Mouse (Mus musculus) frontal cortex, adult 2 months (tissue): ENCODE data around the gene Tle6. TPM values are rescaled to one million over a fixed set of nuclear protein-coding genes. Genes with fewer than 3 reads are reported as not detected.

Source experiments
- DNase-seq, 2 experiments: peaks; one replicate each; pipeline ENCODE4 v3.0.0; 2022; ENCODE audit warnings: low spot score in 1 of 2; ENCODE audit errors: extremely low spot score in 1 of 2
- polyA plus RNA-seq: library from polyadenylated mRNA; depleted of rRNA; stranded (reverse); fragments of >200 nt; gene quantifications from 2 replicates; pipeline ENCODE4 v1.2.3, GENCODE M21; 2012

Gene Tle6
- polyA plus RNA-seq, 1 experiment, result 12.8 TPM

GRCm38 (mm10) chr10:81565257-81566228 is 35.3 kb downstream of the Tle6 start:
- DNase-seq, result no peak

- peak in 1 of 2 experiments; percentile 74 for DNase-seq
These were observed 36.1 kb downstream of the Tle6 start for GRCm38 (mm10) chr10:81564734-81565133.

DNA sequence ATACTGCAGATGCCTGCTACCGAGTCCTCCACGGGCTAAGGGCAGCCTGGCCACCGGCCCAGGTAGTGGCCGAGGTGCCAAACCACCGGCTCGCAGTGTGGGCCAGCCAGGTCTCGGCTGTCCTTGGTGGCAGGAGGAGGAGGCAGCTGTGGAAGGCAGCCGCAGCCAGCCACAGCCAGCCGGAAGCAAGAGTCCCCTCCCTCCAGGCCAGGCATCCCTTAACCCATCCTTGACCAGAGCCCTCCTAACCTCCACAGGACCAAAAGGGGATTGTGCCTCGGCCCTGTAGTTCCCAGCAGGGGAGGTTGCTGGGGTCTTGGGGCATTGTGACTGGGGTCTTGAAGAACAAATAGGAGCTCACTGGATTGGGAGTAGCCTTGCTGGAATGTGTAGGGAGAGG is 36.7 kb downstream of the Tle6 start:
- DNase-seq, result no peak

DNA sequence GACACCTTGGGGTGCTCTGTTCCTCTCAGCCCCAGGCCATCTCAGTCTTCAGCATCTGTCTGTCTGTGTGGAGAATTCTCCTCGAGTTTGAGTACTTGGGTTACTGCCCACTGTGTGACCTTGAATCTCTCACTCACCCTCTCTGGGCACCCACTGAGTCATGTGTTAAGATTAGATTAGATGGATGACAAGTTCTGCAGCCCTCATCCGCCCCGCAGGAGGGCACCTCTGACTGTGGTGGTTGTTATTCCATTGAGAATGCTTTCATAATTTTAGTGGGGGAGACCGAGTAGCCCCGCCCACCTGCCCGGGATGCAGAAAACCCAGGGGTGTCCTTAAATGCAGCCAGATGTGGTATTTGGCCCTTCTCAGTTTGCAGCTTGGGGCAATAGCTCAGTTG is 37.4 kb downstream of the Tle6 start:
- DNase-seq, result no peak

GRCm38 (mm10) chr10:81562411-81562810 is 38.5 kb downstream of the Tle6 start:
- no peak for DNase-seq

- DNase-seq, result no peak
These were observed 40.0 kb downstream of the Tle6 start for GRCm38 (mm10) chr10:81560719-81561459.

- DNase-seq, result peak in 1 of 2 experiments; percentile 83
These were observed 41.0 kb downstream of the Tle6 start for GRCm38 (mm10) chr10:81559627-81560539.

DNA sequence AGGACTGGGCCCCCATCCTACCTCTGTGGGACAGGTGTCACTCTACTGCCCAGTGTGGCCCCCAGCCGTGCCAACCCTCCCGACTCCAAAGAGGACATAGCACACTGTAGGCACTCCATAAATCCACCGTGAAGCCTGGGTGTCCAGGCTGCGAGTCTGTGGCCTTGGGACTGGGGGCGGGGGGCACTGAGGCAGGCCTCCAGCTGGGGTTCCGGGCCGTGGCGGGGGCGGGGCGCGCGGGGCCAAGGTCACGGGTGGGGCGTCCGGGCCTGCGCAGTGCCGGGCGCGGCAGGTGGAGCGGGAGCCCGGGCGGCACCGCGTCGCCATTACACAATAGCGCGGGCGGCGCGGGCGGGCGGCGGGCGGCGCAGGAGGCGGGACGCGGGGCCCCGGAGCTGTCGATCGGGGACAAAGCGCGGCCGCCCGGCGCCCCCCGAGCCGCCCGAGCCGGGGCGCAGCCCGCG is 41.7 kb downstream of the Tle6 start, which contains the start of gene Aes:
TSS of gene Aes (plus strand) at position 326 of the 464 bp plus-strand sequence.
- peak in 1 of 2 experiments; percentile 75 for DNase-seq

GRCm38 (mm10) chr10:81557491-81557890 is 43.4 kb downstream of the Tle6 start:
- DNase-seq, result no peak

- no peak for DNase-seq
These were observed 44.6 kb downstream of the Tle6 start for GRCm38 (mm10) chr10:81556282-81556681.

GRCm38 (mm10) chr10:81553807-81554755 is 46.8 kb downstream of the Tle6 start:
- DNase-seq, result no peak

- DNase-seq, result no peak
These were observed 47.6 kb downstream of the Tle6 start for GRCm38 (mm10) chr10:81553232-81553631.

GRCm38 (mm10) chr10:81551597-81552102 is 49.2 kb downstream of the Tle6 start:
- peak; percentile 76 to 91 for DNase-seq

- peak in 1 of 2 experiments; percentile 53 for DNase-seq
These were observed 50.6 kb downstream of the Tle6 start for GRCm38 (mm10) chr10:81550257-81550656.

GRCm38 (mm10) chr10:81548944-81549343 is 51.9 kb downstream of the Tle6 start:
- no peak for DNase-seq

- DNase-seq, result no peak
These were observed 53.9 kb downstream of the Tle6 start for GRCm38 (mm10) chr10:81546788-81547571.

DNA sequence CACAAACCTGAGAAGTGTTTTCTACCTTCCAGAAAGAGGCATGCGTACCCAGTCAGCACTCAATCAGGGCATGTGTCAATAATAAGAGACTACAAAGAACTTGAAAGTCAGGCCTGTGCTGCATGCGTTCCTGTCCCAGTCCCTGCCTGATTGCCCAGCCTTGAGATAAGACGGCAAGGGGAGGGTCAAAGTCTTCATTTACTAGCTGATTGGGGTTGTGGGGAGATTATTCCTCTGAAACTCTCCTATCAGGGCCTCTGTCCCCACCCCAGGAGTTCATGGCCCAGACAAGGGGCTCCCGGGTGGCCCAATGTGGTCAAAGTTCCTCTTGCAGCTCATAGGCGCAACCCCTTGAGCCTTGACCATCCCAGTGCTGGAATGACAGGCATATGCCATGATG is 54.5 kb downstream of the Tle6 start:
- DNase-seq, result no peak

GRCm38 (mm10) chr10:81545161-81545747 is 55.6 kb downstream of the Tle6 start, which contains the start of gene Gna11:
Gene Gna11 (minus strand): TSS chr10:81545190.
- DNase-seq, result peak; percentile 97 to 99
